Mouse (Mus musculus) heart, adult 2 months (tissue): ENCODE measurements around the gene Rcl1.

Experiments used
- CTCF ChIP-seq: fragments of 200-600 bp; IDR thresholded peaks from 2 replicates; pipeline ENCODE4 v1.8.1; 2022; ENCODE audit warnings: antibody characterized with exemption, mild to moderate bottlenecking, moderate library complexity
- POLR2A ChIP-seq: fragments of 200-500 bp; IDR thresholded peaks from 2 replicates; pipeline ENCODE4 v1.6.1; 2011; ENCODE audit warnings: mild to moderate bottlenecking, low read depth, low read length, control low read depth; ENCODE audit not compliant: insufficient read depth

- TF ChIP-seq CTCF: no peak
- no peak for TF ChIP-seq POLR2A
Measured at GRCm38 (mm10) chr19:29126347-29127015, 25.3 kb downstream of the Rcl1 start.
